Mouse (Mus musculus) heart, postnatal 0 days (tissue): ENCODE data around the gene G6pc2. TPM values are rescaled to one million over a fixed set of nuclear protein-coding genes. Genes with fewer than 3 reads are reported as not detected.

Experiments
- ATAC-seq: fragments of 200-750 bp; cut with Nextera tagmentation; 2 replicates; pipeline ENCODE4 v1.8.0; 2017; ENCODE audit warnings: low read depth, moderate number of reproducible peaks, moderate library complexity; ENCODE audit not compliant: insufficient read depth
- DNase-seq: peaks from one replicate; pipeline ENCODE4 v3.0.0-alpha.2; 2016; ENCODE audit warnings: low spot score
- H3K27ac ChIP-seq: fragments of 300-500 bp; sonication (generic); 2 replicates; pipeline ENCODE4 v1.5.1; 2014; ENCODE audit warnings: low read depth, mild to moderate bottlenecking
- H3K27me3 ChIP-seq: fragments of 300-500 bp; sonication (generic); 2 replicates; pipeline ENCODE4 v1.6.1; 2014; ENCODE audit warnings: low read length, mixed read lengths; ENCODE audit not compliant: control insufficient read depth, insufficient read depth
- H3K36me3 ChIP-seq: fragments of 300-500 bp; sonication (generic); replicated peaks from 2 replicates; pipeline ENCODE4 v1.6.1; 2014; ENCODE audit warnings: low read length, mixed read lengths; ENCODE audit not compliant: control insufficient read depth, insufficient read depth
- H3K4me1 ChIP-seq: fragments of 300-500 bp; sonication (generic); 2 replicates; pipeline ENCODE4 v1.6.1; 2014; ENCODE audit warnings: antibody characterized with exemption; ENCODE audit not compliant: control insufficient read depth, insufficient read depth
- H3K4me2 ChIP-seq: fragments of 300-500 bp; sonication (generic); 2 replicates; pipeline ENCODE4 v1.6.1; 2014; ENCODE audit warnings: low read depth, mild to moderate bottlenecking, low read length, moderate library complexity
- H3K4me3 ChIP-seq: fragments of 300-500 bp; sonication (generic); 2 replicates; pipeline ENCODE4 v1.5.1; 2014; ENCODE audit warnings: low read depth, low read length
- H3K9ac ChIP-seq: fragments of 300-500 bp; sonication (generic); replicated peaks from 2 replicates; pipeline ENCODE4 v1.6.1; 2014; ENCODE audit warnings: low read depth, low read length, mixed read lengths
- H3K9me3 ChIP-seq: fragments of 300-500 bp; sonication (generic); replicated peaks from 2 replicates; pipeline ENCODE4 v1.6.1; 2016; ENCODE audit warnings: low read length; ENCODE audit not compliant: control insufficient read depth
- CTCF ChIP-seq: IDR thresholded peaks from 2 replicates; pipeline ENCODE4 v1.5.1; 2016; ENCODE audit warnings: antibody characterized with exemption, control low read depth, low read depth
- EP300 ChIP-seq: IDR thresholded peaks from 2 replicates; pipeline ENCODE4 v1.6.1; 2016; ENCODE audit warnings: antibody characterized with exemption, low read depth
- WGBS: fragments of 180-500 bp; shearing (Covaris S2); extraction: QIAGEN DNeasy Blood & Tissue Kit; methylation state at CpG from one replicate; pipeline ENCODE4 v1.1.7; 2014; 5-methylcytosine and 5-hydroxymethylcytosine counted together
- polyA plus RNA-seq: library from polyadenylated mRNA; unstranded; fragments of >200 nt; fragmentation: Nextera tagmentation; extraction: Ambion mirVana; gene quantifications from 2 replicates; pipeline ENCODE4 v1.2.1, GENCODE M21; 2015
- total RNA-seq: library from RNA; depleted of rRNA; stranded (reverse); fragments of >200 nt; gene quantifications from 2 replicates; pipeline ENCODE4 v1.2.3, GENCODE M21; 2014; ENCODE audit warnings: low replicate concordance

Gene G6pc2
- total and polyA plus RNA-seq, 2 experiments from 2014 or later: not detected

GRCm38 (mm10) chr2:69224724-69225123 lies 13.9 kb downstream of the G6pc2 start:
- Histone ChIP-seq H3K4me3 (no peak overlapping the region), H3K4me2 (no peak overlapping the region), H3K27ac (no peak overlapping the region), H3K27me3 (no peaks in the 10 kb centered on the region), H3K9me3 (no peaks in the 10 kb centered on the region), H3K36me3 (no peaks in the 10 kb centered on the region), H3K9ac (no peak overlapping the region), H3K4me1 (peaks cover 7% of the 10 kb centered on the region; the same call in 1 of the 2 replicates)
- WGBS: 41% methylated on average over 2 of the region's 2 CpGs
- no peak for TF ChIP-seq CTCF
- no peak for TF ChIP-seq EP300
- no peak for ATAC-seq
- DNase-seq: no peak

- DNase-seq (no peak), ATAC-seq (no peak)
- H3K4me3 ChIP-seq: no peak overlapping the region
- no peaks in the 10 kb centered on the region for H3K36me3 ChIP-seq
- 92% methylated on average over 9 of the region's 9 CpGs for WGBS
- H3K27me3 ChIP-seq: no peaks in the 10 kb centered on the region
- no peak overlapping the region for H3K27ac ChIP-seq
- H3K4me2 ChIP-seq: no peak overlapping the region
- no peaks in the 10 kb centered on the region for H3K9me3 ChIP-seq
- H3K9ac ChIP-seq: no peak overlapping the region
- TF ChIP-seq CTCF (no peak), EP300 (no peak)
- H3K4me1 ChIP-seq: peaks cover 5% of the 10 kb centered on the region; the same call in 1 of the 2 replicates
These were observed 16.0 kb downstream of the G6pc2 start for GRCm38 (mm10) chr2:69226876-69227275.

GRCm38 (mm10) chr2:69228635-69229034 lies 17.8 kb downstream of the G6pc2 start:
- DNase-seq: no peak
- Histone ChIP-seq H3K27ac (no peak overlapping the region), H3K4me3 (no peak overlapping the region), H3K4me1 (no peaks in the 10 kb centered on the region), H3K36me3 (no peaks in the 10 kb centered on the region), H3K27me3 (no peaks in the 10 kb centered on the region), H3K4me2 (no peak overlapping the region), H3K9ac (no peak overlapping the region), H3K9me3 (no peaks in the 10 kb centered on the region)
- WGBS: 82% methylated on average over 6 of the region's 6 CpGs
- no peak for ATAC-seq
- TF ChIP-seq EP300 (no peak), CTCF (no peak)

DNA sequence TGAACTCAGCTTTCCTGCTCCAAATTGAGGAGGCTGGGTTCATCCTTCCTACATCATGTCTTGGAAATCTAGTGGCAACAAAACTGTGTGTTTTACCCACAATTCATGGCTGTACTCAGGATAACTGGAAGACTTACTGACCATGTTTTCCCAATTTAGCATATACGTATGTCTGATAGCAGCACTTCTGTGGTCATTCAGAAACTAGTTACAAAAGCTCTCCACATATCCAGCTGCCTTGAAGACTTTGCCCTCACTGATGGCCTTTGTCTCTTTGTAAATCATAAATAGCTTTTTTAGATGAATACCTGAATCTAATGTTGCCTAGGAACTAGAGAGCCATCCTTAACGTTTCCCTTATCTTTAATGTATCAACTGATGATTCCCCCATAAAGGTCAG lies 19.3 kb downstream of the G6pc2 start:
- DNase-seq (no peak), ATAC-seq (no peak)
- Histone ChIP-seq H3K4me2 (no peak overlapping the region), H3K27me3 (no peaks in the 10 kb centered on the region), H3K4me1 (no peaks in the 10 kb centered on the region), H3K27ac (no peak overlapping the region), H3K4me3 (no peak overlapping the region), H3K36me3 (no peaks in the 10 kb centered on the region), H3K9me3 (no peaks in the 10 kb centered on the region), H3K9ac (no peak overlapping the region)
- no peak for TF ChIP-seq EP300
- no peak for TF ChIP-seq CTCF
- WGBS: 75% methylated on average over 2 of the region's 2 CpGs

GRCm38 (mm10) chr2:69232101-69232500 lies 21.2 kb downstream of the G6pc2 start:
- DNase-seq (no peak), ATAC-seq (no peak)
- no peaks in the 10 kb centered on the region for H3K4me1 ChIP-seq
- TF ChIP-seq EP300 (no peak), CTCF (no peak)
- H3K4me2 ChIP-seq: no peak overlapping the region
- H3K27me3 ChIP-seq: no peaks in the 10 kb centered on the region
- H3K9ac ChIP-seq: no peak overlapping the region
- H3K36me3 ChIP-seq: no peaks in the 10 kb centered on the region
- H3K27ac ChIP-seq: no peak overlapping the region
- H3K9me3 ChIP-seq: no peaks in the 10 kb centered on the region
- no peak overlapping the region for H3K4me3 ChIP-seq

DNA sequence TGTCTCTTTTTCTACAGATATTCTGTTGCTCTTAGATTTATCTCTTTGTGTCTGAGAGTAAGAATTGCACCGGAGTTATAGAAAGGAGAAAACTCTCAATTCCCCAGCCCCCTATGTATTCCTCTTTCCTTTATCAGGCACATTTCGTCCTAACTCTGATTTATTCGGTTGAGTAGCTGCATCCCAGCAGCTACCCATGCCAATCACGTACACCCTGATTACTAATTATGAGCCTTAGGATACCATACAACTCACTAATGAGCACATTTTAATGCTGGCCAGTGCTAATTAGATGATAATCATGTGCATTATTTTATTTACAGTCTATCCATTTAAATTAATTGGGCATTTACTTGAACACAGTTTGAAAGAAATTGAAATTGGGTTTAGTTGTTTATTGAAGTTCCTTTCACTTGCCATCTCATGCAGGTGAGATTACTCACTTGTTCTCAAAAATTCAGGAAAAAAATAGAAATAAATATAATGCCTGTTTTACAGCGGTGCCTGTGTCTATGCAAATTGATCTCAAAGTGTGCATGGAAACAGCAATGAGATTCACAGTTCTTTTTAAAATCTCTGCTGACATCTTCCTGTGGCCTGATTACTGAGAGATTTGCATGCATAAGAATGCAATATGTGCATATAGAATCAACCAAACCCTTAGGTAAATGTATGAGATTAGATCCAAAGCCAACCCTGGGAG lies 24.3 kb downstream of the G6pc2 start:
- Histone ChIP-seq H3K36me3 (no peaks in the 10 kb centered on the region), H3K9me3 (no peaks in the 10 kb centered on the region), H3K4me3 (no peak overlapping the region), H3K4me2 (no peak overlapping the region), H3K9ac (no peak overlapping the region), H3K27me3 (no peaks in the 10 kb centered on the region), H3K4me1 (no peaks in the 10 kb centered on the region), H3K27ac (no peak overlapping the region)
- DNase-seq: no peak
- WGBS: 78% methylated on average over 5 of the region's 5 CpGs
- no peak for ATAC-seq
- no peak for TF ChIP-seq EP300
- TF ChIP-seq CTCF: no peak
